Comparison of ENCODE assay signal across 32 mouse cellular contexts in the genomic region with DNA sequence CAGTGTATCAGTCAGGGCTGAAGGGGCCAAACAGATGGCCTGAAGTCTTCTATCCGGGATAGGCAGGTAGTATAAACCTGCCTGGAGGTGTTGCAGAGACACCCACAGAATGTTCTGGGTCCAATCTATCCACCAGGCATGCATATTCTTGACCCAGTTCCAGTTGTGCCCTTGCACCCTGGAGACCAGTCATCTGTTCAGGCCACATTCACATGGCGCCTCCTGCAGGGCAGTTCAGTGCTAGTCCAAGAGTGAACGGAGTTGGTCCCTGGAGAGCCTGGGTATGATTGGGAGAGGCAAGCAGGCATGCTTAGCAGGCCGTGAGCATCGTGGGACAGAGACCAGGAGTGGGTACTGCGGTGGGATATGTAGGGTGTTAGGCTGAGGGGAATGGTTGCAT. TPM values are rescaled to one million over a fixed set of nuclear protein-coding genes. Genes with fewer than 3 reads are reported as not detected.
DNase-seq lines count a peak whose midpoint lies in the region; ATAC-seq and TF ChIP-seq lines count a peak whose summit lies in the region.
"Had no signal": no experiment of that assay in that cellular context is flagged by ENCODE, and none has a peak within 500 bp of the region (broad histone marks: within the 10 kb centered on the region; RNA-seq: fewer than 3 reads in every experiment).

No protein-coding gene starts in this region.

- H3K4me1 ChIP-seq in lung, embryonic 14.5 days (ENCODE audit: insufficient read depth), result no peaks in the 10 kb centered on the region
- H3K4me1 ChIP-seq in embryonic fibroblast, embryonic 13.5 days (ENCODE audit: control insufficient read depth, insufficient read depth, low read length), result no peaks in the 10 kb centered on the region
- H3K4me1 ChIP-seq: lung, embryonic 15.5 days; neural tube, embryonic 15.5 days had no signal

- H3K36me3 ChIP-seq in lung, embryonic 14.5 days (ENCODE audit: insufficient read depth), result no peaks in the 10 kb centered on the region
- H3K36me3 ChIP-seq: embryonic facial prominence, embryonic 10.5 days; forebrain, embryonic 10.5 days; hindbrain, embryonic 15.5 days; lung, embryonic 15.5 days; midbrain, embryonic 10.5 days; neural tube, embryonic 15.5 days had no signal

- DNase-seq in adrenal gland, postnatal 10 days, result peak; percentile 7
- DNase-seq in adrenal gland, adult 2 months, result no peak
- DNase-seq in kidney, adult 11 months, result peak; percentile 33
- no peak for DNase-seq in kidney, postnatal 10 days
- DNase-seq in lung, embryonic 14.5 days, result no peak
- DNase-seq in lung, postnatal 10 days, result no peak
- no peak for DNase-seq in frontal cortex, adult 2 months (ENCODE audit: extremely low spot score in 1 of 2, low spot score in 1 of 2)
- DNase-seq: cerebellum, adult 11-12 months; heart, postnatal 4 days; kidney, adult 9 months; liver had no signal

- TF ChIP-seq CTCF in lung, embryonic 14.5 days (IDR thresholded peaks at IDR 0.05; ENCODE audit: low read depth), result peak; percentile 21
- TF ChIP-seq CTCF in embryonic fibroblast, embryonic 13.5 days (IDR thresholded peaks at IDR 0.05; ENCODE audit: borderline replicate concordance, insufficient read depth, low read length), result 0 out of 2 replicates have a peak, but pooled peaks have one; percentile 2

- no peak overlapping the region for H3K4me2 ChIP-seq in lung, embryonic 14.5 days
- H3K4me2 ChIP-seq: hindbrain, embryonic 15.5 days; lung, embryonic 15.5 days; neural tube, embryonic 15.5 days had no signal

- no peak overlapping the region for H3K27ac ChIP-seq in lung, embryonic 14.5 days (ENCODE audit: low read depth)
- no peak overlapping the region for H3K27ac ChIP-seq in embryonic fibroblast, embryonic 13.5 days (ENCODE audit: insufficient read depth, low read length)
- H3K27ac ChIP-seq: embryonic facial prominence, embryonic 10.5 days; forebrain, embryonic 10.5 days; hindbrain, embryonic 15.5 days; lung, embryonic 15.5 days; macrophage; midbrain, embryonic 10.5 days; neural tube, embryonic 15.5 days had no signal

- H3K4me3 ChIP-seq in lung, embryonic 14.5 days (ENCODE audit: low read depth, low read length), result no peak overlapping the region
- no peak overlapping the region for H3K4me3 ChIP-seq in embryonic fibroblast, embryonic 13.5 days (ENCODE audit: insufficient read depth, low read length)
- H3K4me3 ChIP-seq: embryonic facial prominence, embryonic 10.5 days; forebrain, embryonic 10.5 days; hindbrain, embryonic 15.5 days; lung, embryonic 15.5 days; midbrain, embryonic 10.5 days; neural tube, embryonic 15.5 days had no signal

- no peaks in the 10 kb centered on the region for H3K9me3 ChIP-seq in lung, embryonic 14.5 days (ENCODE audit: low read depth, low read length)
- H3K9me3 ChIP-seq: embryonic facial prominence, embryonic 10.5 days; forebrain, embryonic 10.5 days; hindbrain, embryonic 15.5 days; lung, embryonic 15.5 days; midbrain, embryonic 10.5 days; neural tube, embryonic 15.5 days had no signal

- ATAC-seq in lung, embryonic 14.5 days (ENCODE audit: insufficient read depth), result no peak

- H3K9ac ChIP-seq in lung, embryonic 14.5 days, result no peak overlapping the region
- H3K9ac ChIP-seq: hindbrain, embryonic 15.5 days; lung, embryonic 15.5 days; neural tube, embryonic 15.5 days had no signal

- no peaks in the 10 kb centered on the region for H3K27me3 ChIP-seq in lung, embryonic 14.5 days (ENCODE audit: insufficient read depth, low read length)
- H3K27me3 ChIP-seq: hindbrain, embryonic 15.5 days; lung, embryonic 15.5 days; neural tube, embryonic 15.5 days had no signal

- no peak for TF ChIP-seq POLR2A in embryonic fibroblast, embryonic 13.5 days (IDR thresholded peaks at IDR 0.05; ENCODE audit: low read depth, low read length)

- 76% methylated on average over 6 of the region's 6 CpGs for WGBS in lung, embryonic 14.5 days

RNA-seq across cellular contexts. Expression of a gene that starts 4.0 kb away (rescaled TPM):
- not detected for total RNA-seq in adrenal gland, postnatal 10 days (2021)
- total RNA-seq in adrenal gland, adult 2 months (2021), result not detected
- not detected in 2 replicates for polyA plus RNA-seq in adrenal gland, adult 2 months (2012; rRNA removed)
- not detected in 2 replicates for polyA plus RNA-seq in lung, embryonic 14.5 days (2014; fragmentation: Nextera tagmentation; extraction: Ambion mirVana)
- polyA plus RNA-seq in embryonic fibroblast, embryonic 13.5 days (2011; ENCODE audit: insufficient read length, low read depth, missing spikeins), result not detected in 2 replicates
- polyA plus RNA-seq in frontal cortex, adult 2 months (2012; rRNA removed), result not detected in 2 replicates
- total RNA-seq: adrenal gland, postnatal 36 days; gastrocnemius, postnatal 25 days; heart, adult 8-10 months; heart, postnatal 4 days; layer of hippocampus, postnatal 14 days; left cerebral cortex, adult 8-10 months; left cerebral cortex, postnatal 4 days had no signal
- polyA plus RNA-seq: cortical plate, adult 2 months; embryonic facial prominence, embryonic 10.5 days; forebrain, embryonic 10.5 days; forebrain, embryonic 16.5 days; heart, embryonic 16.5 days; hindbrain, embryonic 15.5 days; large intestine, adult 2 months; lung, embryonic 15.5 days; macrophage; midbrain, embryonic 10.5 days; neural tube, embryonic 15.5 days; small intestine, adult 2 months; stomach, embryonic 16.5 days; urinary bladder, adult 2 months had no signal

RNA-seq across cellular contexts. Expression of a gene that starts 39.9 kb away (rescaled TPM):
- total RNA-seq in adrenal gland, postnatal 10 days (2021), result 1 to 10 TPM; 4.1 to 4.5 TPM
- 1 to 10 TPM; 2.1 to 2.9 TPM for total RNA-seq in adrenal gland, adult 2 months (2021)
- 0.91 TPM in 2 replicates for polyA plus RNA-seq in adrenal gland, adult 2 months (2012; rRNA removed)
- polyA plus RNA-seq in lung, embryonic 14.5 days (2014; fragmentation: Nextera tagmentation; extraction: Ambion mirVana), result 0.19 and 0.22 TPM in 2 replicates
- not detected in 2 replicates for polyA plus RNA-seq in embryonic fibroblast, embryonic 13.5 days (2011; ENCODE audit: insufficient read length, low read depth, missing spikeins)
- polyA plus RNA-seq in frontal cortex, adult 2 months (2012; rRNA removed), result 0.04 TPM in 2 replicates
- total RNA-seq: gastrocnemius, postnatal 25 days; left cerebral cortex, postnatal 4 days had no signal
- polyA plus RNA-seq: embryonic facial prominence, embryonic 10.5 days; forebrain, embryonic 10.5 days; forebrain, embryonic 16.5 days; hindbrain, embryonic 15.5 days; macrophage; midbrain, embryonic 10.5 days had no signal

RNA-seq across cellular contexts. Expression of a gene that starts 44.2 kb away (rescaled TPM):
- total RNA-seq in adrenal gland, postnatal 10 days (2021), result 1 to 10 TPM; 2.5 to 4.5 TPM
- 1 to 10 TPM; 4.0 to 6.5 TPM for total RNA-seq in adrenal gland, adult 2 months (2021)
- 1.5 and 2.9 TPM in 2 replicates for polyA plus RNA-seq in adrenal gland, adult 2 months (2012; rRNA removed)
- 1.7 and 2.2 TPM in 2 replicates for polyA plus RNA-seq in lung, embryonic 14.5 days (2014; fragmentation: Nextera tagmentation; extraction: Ambion mirVana)
- polyA plus RNA-seq in embryonic fibroblast, embryonic 13.5 days (2011; ENCODE audit: insufficient read length, low read depth, missing spikeins), result 2.1 and 3.0 TPM in 2 replicates
- 4.6 and 5.8 TPM in 2 replicates for polyA plus RNA-seq in frontal cortex, adult 2 months (2012; rRNA removed)

RNA-seq across cellular contexts. Expression of a gene that starts 51.6 kb away (rescaled TPM):
- not detected for total RNA-seq in adrenal gland, postnatal 10 days (2021)
- not detected for total RNA-seq in adrenal gland, adult 2 months (2021)
- not detected in 2 replicates for polyA plus RNA-seq in adrenal gland, adult 2 months (2012; rRNA removed)
- polyA plus RNA-seq in lung, embryonic 14.5 days (2014; fragmentation: Nextera tagmentation; extraction: Ambion mirVana), result not detected in 2 replicates
- polyA plus RNA-seq in embryonic fibroblast, embryonic 13.5 days (2011; ENCODE audit: insufficient read length, low read depth, missing spikeins), result not detected in 2 replicates
- not detected in 2 replicates for polyA plus RNA-seq in frontal cortex, adult 2 months (2012; rRNA removed)
- total RNA-seq: adrenal gland, postnatal 36 days; gastrocnemius, postnatal 25 days; heart, adult 8-10 months; heart, postnatal 4 days; layer of hippocampus, postnatal 14 days; left cerebral cortex, adult 8-10 months; left cerebral cortex, postnatal 4 days had no signal
- polyA plus RNA-seq: cortical plate, adult 2 months; embryonic facial prominence, embryonic 10.5 days; forebrain, embryonic 10.5 days; forebrain, embryonic 16.5 days; heart, embryonic 16.5 days; hindbrain, embryonic 15.5 days; large intestine, adult 2 months; lung, embryonic 15.5 days; macrophage; midbrain, embryonic 10.5 days; neural tube, embryonic 15.5 days; small intestine, adult 2 months; stomach, embryonic 16.5 days had no signal

Comparison
In these comparisons a context has a peak if more than half of its experiments do, and no peak if none do; other contexts are left out.
1. DNase-seq: peak in adrenal gland, postnatal 10 days (single experiment) and kidney, adult 11 months (single experiment); none in adrenal gland, adult 2 months (single experiment), kidney, postnatal 10 days (single experiment), lung, embryonic 14.5 days (single experiment), lung, postnatal 10 days (single experiment) and frontal cortex, adult 2 months (0 of 2).